Mouse (Mus musculus) cortical plate, adult 2 months (tissue): ENCODE data around the gene Cfap54. TPM values are rescaled to one million over a fixed set of nuclear protein-coding genes. Genes with fewer than 3 reads are reported as not detected.
A peak's percentile ranks its signal among the peaks of the same experiment; 100 is the strongest.

Source experiments
- H3K27ac ChIP-seq: fragments of 200-500 bp; 2 replicates; pipeline ENCODE4 v1.5.1; 2012; ENCODE audit warnings: low read length, control low read depth, inconsistent platforms; ENCODE audit not compliant: insufficient read depth
- H3K4me1 ChIP-seq: fragments of 200-500 bp; 2 replicates; pipeline ENCODE4 v1.6.1; 2011; ENCODE audit warnings: low read length; ENCODE audit not compliant: control insufficient read depth, insufficient read depth
- H3K4me3 ChIP-seq: fragments of 200-500 bp; 2 replicates; pipeline ENCODE4 v1.5.1; 2011; ENCODE audit warnings: mild to moderate bottlenecking, low read length, control low read depth; ENCODE audit not compliant: insufficient read depth
- CTCF ChIP-seq: fragments of 200-500 bp; IDR thresholded peaks from 2 replicates; pipeline ENCODE4 v1.5.1; 2011; ENCODE audit warnings: mild to moderate bottlenecking, control low read depth, low read length; ENCODE audit not compliant: insufficient read depth; ENCODE audit errors: extremely low read depth
- POLR2A ChIP-seq: fragments of 200-500 bp; IDR thresholded peaks from 2 replicates; pipeline ENCODE4 v1.6.1; 2011; ENCODE audit warnings: mild to moderate bottlenecking, low read length, control low read depth; ENCODE audit not compliant: insufficient read depth; ENCODE audit errors: extremely low read depth
- polyA plus RNA-seq: library from polyadenylated mRNA; depleted of rRNA; stranded (reverse); fragments of >200 nt; gene quantifications from 2 replicates; pipeline ENCODE4 v1.2.3, GENCODE M21; 2012

The Cfap54 gene
- polyA plus RNA-seq, 1 experiment = 3.9 TPM

GRCm38 (mm10) chr10:93069041-93069679 lies 12.3 kb downstream of the Cfap54 start:
- TF ChIP-seq CTCF = no peak
- no peak for TF ChIP-seq POLR2A
- Histone ChIP-seq H3K4me3 (no peak overlapping the region), H3K27ac (peak overlapping the region; percentile 82), H3K4me1 (peaks cover 8% of the 10 kb centered on the region; the same call in 1 of the 2 replicates)

DNA sequence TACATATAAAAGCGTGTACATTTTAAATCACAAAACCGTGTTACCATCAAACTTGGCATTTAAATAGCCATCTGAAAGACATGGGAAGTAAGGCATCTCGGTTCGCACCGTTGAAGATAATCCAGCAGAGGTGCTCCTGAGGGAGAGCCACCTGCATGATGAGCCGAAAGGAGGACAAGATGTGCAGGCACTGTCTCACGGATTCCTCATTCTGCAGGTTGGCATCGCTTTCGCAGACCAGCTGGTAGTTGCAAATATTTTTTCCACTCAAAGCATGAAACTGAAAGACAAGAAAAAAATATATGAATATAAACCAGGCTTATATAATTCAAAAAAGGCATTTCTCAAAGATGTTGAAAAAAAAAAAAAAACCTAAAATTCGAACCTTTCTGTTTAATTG lies 16.4 kb downstream of the Cfap54 start:
- H3K27ac ChIP-seq = no peak overlapping the region
- H3K4me3 ChIP-seq = no peak overlapping the region
- peaks cover 3% of the 10 kb centered on the region; the same call in 1 of the 2 replicates for H3K4me1 ChIP-seq
- no peak for TF ChIP-seq POLR2A
- TF ChIP-seq CTCF = no peak

DNA sequence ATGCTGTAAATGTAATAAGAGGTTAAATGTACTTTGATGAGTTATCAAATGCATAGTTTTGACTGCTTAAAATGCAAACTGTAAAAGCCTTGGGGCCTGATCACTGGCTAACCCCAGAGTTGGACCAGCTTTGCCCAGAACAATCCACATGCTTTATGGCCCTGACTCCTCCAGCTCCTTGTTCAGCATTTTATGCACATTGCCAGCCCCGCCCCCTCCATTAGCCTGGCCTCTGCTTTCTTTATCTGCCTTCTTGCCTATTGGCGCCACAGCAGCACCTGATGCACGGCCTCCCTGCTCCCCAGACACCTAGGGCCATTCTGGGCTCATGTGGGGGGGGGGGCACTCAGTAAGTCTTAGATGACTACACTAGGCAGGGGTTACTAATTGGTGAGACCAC lies 17.8 kb downstream of the Cfap54 start:
- Histone ChIP-seq H3K4me1 (0 out of 2 replicates have a peak, but pooled peaks cover 2% of the 10 kb centered on the region), H3K4me3 (no peak overlapping the region), H3K27ac (no peak overlapping the region)
- TF ChIP-seq CTCF = no peak
- no peak for TF ChIP-seq POLR2A

GRCm38 (mm10) chr10:93062395-93062794 lies 19.0 kb downstream of the Cfap54 start:
- Histone ChIP-seq H3K27ac (no peak overlapping the region), H3K4me1 (0 out of 2 replicates have a peak, but pooled peaks cover 2% of the 10 kb centered on the region), H3K4me3 (no peak overlapping the region)
- no peak for TF ChIP-seq POLR2A
- no peak for TF ChIP-seq CTCF

DNA sequence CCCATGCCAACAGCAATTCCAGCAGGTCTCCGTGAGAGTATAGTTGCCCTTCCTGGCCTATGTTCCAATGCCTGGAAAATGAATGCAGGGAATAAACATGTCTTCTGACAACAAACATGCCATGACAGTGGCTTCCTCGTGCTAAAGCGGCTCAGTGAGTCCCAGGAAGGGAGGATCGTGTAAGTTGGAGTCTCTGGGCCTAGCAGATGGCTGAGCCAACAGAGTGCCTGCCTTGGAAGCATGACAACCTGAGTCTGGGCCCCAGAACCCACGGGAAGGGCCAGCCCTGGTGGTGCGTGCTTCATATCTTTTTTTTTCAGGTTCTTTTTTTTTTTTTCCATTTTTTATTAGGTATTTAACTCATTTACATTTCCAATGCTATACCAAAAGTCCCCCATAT lies 27.6 kb downstream of the Cfap54 start:
- no peak overlapping the region for H3K4me3 ChIP-seq
- peak overlapping the region; percentile 63 for H3K27ac ChIP-seq
- TF ChIP-seq CTCF = no peak
- peaks cover 5% of the 10 kb centered on the region for H3K4me1 ChIP-seq

GRCm38 (mm10) chr10:93053315-93053714 lies 28.1 kb downstream of the Cfap54 start:
- H3K27ac ChIP-seq = no peak overlapping the region
- peaks cover 5% of the 10 kb centered on the region for H3K4me1 ChIP-seq
- H3K4me3 ChIP-seq = no peak overlapping the region
- no peak for TF ChIP-seq CTCF

DNA sequence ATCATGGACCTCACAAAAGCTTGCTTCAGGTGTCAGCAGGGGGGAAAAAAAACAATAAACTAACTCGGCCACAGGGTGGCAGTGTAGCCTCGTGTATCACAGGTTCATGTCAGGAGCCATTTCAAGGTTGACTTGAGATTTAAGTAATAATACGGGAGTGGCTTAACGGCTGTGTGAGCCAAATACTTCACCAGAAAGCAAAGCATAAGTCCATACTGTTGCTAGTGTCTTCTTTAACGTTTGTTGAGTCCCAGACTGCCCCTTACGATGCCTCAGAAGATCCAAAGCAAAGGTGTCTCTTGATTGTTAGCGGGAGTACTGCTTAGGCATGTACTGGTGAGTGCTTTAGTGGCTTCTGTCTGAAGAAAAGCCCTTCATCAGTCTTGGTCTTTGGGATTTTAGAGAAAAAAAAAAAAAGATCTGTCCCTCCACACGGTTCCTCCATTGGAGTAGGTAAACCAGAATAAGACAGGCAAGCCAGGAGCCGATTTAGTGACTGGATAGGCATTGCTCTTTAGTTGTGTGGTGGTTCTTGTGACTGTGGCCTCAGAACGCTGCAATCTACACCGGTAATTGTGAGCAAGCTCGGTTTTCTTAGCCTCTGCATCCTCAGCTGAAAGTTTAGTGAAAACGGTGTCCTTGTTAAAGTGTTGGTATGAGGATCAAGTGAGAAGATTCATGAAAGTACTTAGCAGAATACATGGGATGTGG lies 30.2 kb downstream of the Cfap54 start:
- peaks cover 5% of the 10 kb centered on the region for H3K4me1 ChIP-seq
- H3K4me3 ChIP-seq = no peak overlapping the region
- TF ChIP-seq CTCF (peak; percentile 86), POLR2A (no peak)
- H3K27ac ChIP-seq = peak overlapping the region; percentile 43

- TF ChIP-seq POLR2A (no peak), CTCF (no peak)
- H3K4me1 ChIP-seq = peaks cover 5% of the 10 kb centered on the region
- H3K27ac ChIP-seq = no peak overlapping the region
- H3K4me3 ChIP-seq = no peak overlapping the region
These were observed 30.8 kb downstream of the Cfap54 start for GRCm38 (mm10) chr10:93050571-93050970.

DNA sequence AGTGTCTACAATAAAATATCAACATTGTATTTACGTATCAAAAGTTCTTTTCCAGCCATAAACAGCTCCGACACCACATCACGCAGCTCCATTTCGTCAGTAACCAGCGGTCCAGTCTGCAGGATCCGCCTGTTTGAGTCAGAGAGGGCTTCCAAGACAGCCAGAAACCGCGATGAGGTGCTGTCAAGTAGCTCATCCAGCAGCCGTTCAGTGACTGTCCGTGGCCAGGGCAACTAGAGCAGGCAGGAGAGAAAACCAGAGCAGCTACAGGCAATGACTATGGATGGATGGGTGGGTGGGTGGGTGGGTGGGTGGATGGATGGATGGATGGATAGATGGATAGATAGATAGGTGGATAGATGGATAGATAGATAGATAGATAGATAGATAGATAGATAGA lies 38.2 kb downstream of the Cfap54 start:
- H3K4me3 ChIP-seq = no peak overlapping the region
- TF ChIP-seq POLR2A (no peak), CTCF (no peak)
- peaks cover 2% of the 10 kb centered on the region; the same call in 1 of the 2 replicates for H3K4me1 ChIP-seq
- H3K27ac ChIP-seq = no peak overlapping the region

DNA sequence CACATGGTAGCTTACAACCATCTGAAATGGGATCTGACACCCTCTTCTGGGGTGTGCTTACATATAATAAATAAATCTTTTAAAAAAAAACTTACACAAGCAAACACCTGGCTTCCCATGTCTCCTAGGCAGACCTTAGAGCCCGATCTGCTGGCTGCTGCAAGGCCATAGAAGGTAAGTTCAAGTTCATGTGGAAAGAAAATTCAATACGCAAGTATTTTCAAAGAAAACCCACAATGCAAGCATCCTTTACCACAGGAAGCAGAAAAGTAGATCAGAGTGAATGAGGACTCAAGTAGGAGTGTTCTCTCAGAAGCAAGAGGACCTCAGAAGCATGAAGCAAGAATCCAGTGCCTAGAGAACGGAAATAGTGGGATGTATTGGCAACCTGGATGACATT lies 39.6 kb downstream of the Cfap54 start:
- H3K4me1 ChIP-seq = peaks cover 2% of the 10 kb centered on the region
- no peak overlapping the region for H3K4me3 ChIP-seq
- no peak for TF ChIP-seq POLR2A
- no peak for TF ChIP-seq CTCF
- no peak overlapping the region for H3K27ac ChIP-seq
